Mouse (Mus musculus) cerebellum, adult 2 months (tissue): Measurements from ENCODE around the gene Ms4a4b.
"Not testable (repeated sequence)": the region's sequence is repeated elsewhere in the genome, so short reads cannot be mapped to it uniquely, and the experiment has no call there.

Experiments
- CTCF ChIP-seq: fragments of 200-500 bp; IDR thresholded peaks from 2 replicates; pipeline ENCODE4 v1.5.1; 2011; ENCODE audit warnings: low read depth, mild to moderate bottlenecking, control low read depth, low read length, moderate library complexity, borderline replicate concordance; ENCODE audit not compliant: insufficient read depth
- POLR2A ChIP-seq: fragments of 200-500 bp; IDR thresholded peaks from 2 replicates; pipeline ENCODE4 v1.6.1; 2011; ENCODE audit warnings: low read length, control low read depth, borderline replicate concordance; ENCODE audit not compliant: insufficient read depth

DNA sequence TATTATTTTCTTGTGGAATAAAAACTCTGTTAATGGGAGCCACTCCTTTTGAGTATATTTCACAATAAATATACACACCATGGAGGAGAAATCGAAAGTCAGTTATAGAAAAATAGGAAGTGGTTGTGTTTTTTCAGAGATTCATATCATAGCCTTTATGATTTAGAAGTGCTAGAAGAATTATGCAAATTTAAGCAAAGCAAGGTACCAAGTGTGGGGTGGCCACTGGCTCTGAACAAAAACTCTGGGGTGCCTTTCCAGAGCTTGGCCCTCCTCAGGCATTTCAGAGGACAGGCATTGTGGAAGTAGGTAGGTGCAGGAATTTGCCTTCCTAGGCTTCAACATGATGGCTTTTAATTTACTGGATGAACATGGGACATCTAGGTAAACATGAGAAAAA lies 53.9 kb downstream of the Ms4a4b start:
- not testable (repeated sequence) for TF ChIP-seq POLR2A, CTCF
